Mouse (Mus musculus) liver, adult 2 months (tissue): ENCODE data around the gene Ap3d1.

Experiments used
- CTCF ChIP-seq: fragments of 200-500 bp; IDR thresholded peaks from 2 replicates; pipeline ENCODE4 v1.5.1; 2011; ENCODE audit warnings: low read depth, low read length, control low read depth
- POLR2A ChIP-seq: fragments of 200-500 bp; IDR thresholded peaks from 2 replicates; pipeline ENCODE4 v1.6.1; 2011; ENCODE audit warnings: low read length, control low read depth; ENCODE audit not compliant: insufficient read depth; ENCODE audit errors: extremely low read depth

DNA sequence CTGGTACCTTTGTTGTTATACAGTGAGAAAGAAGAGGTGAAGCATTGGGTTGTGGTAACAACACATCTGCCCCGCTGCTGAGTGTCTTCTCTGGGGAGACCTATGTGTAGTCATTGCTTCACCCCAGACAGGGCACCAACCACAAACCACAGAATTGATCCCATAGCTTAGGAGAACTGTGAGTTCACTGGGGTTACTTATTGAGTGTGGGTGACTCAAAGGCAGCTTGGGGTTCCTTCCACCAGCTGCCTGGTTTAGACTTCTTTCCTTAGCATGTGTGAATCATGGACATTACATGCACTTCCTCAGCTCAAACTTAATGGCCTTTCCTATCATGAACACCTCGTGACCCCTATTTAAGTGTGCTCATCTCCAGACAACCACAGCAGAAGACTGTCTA lies 21.4 kb upstream of the Ap3d1 start:
- no peak for TF ChIP-seq CTCF
- no peak for TF ChIP-seq POLR2A
